Mouse (Mus musculus) heart, embryonic 11.5 days (tissue): ENCODE results near the gene Gadl1. TPM values are rescaled to one million over a fixed set of nuclear protein-coding genes. Genes with fewer than 3 reads are reported as not detected.
"Not testable (repeated sequence)": the region's sequence is repeated elsewhere in the genome, so short reads cannot be mapped to it uniquely, and the experiment has no call there.

ENCODE experiments used
- ATAC-seq: fragments of 200-750 bp; cut with Nextera tagmentation; replicated peaks from 2 replicates; pipeline ENCODE4 v1.8.0; 2017; ENCODE audit warnings: moderate library complexity; ENCODE audit not compliant: insufficient number of reproducible peaks, low FRiP score, low TSS enrichment
- H3K27ac ChIP-seq: fragments of 300-500 bp; sonication (generic); 2 replicates; pipeline ENCODE4 v1.5.1; 2014; ENCODE audit warnings: mild to moderate bottlenecking, low read depth, low read length
- H3K27me3 ChIP-seq: fragments of 300-500 bp; sonication (generic); 2 replicates; pipeline ENCODE4 v1.6.1; 2014; ENCODE audit warnings: mild to moderate bottlenecking, low read length, mixed read lengths; ENCODE audit not compliant: control insufficient read depth, insufficient read depth
- H3K36me3 ChIP-seq: fragments of 300-500 bp; sonication (generic); 2 replicates; pipeline ENCODE4 v1.6.1; 2014; ENCODE audit warnings: mild to moderate bottlenecking, low read length, moderate library complexity, mixed read lengths; ENCODE audit not compliant: control insufficient read depth, insufficient read depth
- H3K4me1 ChIP-seq: fragments of 300-500 bp; sonication (generic); 2 replicates; pipeline ENCODE4 v1.6.1; 2014; ENCODE audit warnings: low read length; ENCODE audit not compliant: control insufficient read depth, insufficient read depth
- H3K4me2 ChIP-seq: fragments of 300-500 bp; sonication (generic); 2 replicates; pipeline ENCODE4 v1.6.1; 2014; ENCODE audit warnings: mild to moderate bottlenecking, moderate library complexity
- H3K4me3 ChIP-seq: fragments of 300-500 bp; sonication (generic); 2 replicates; pipeline ENCODE4 v1.5.1; 2014; ENCODE audit warnings: low read depth, low read length
- H3K9ac ChIP-seq: fragments of 300-500 bp; sonication (generic); 2 replicates; pipeline ENCODE4 v1.6.1; 2014; ENCODE audit warnings: mild to moderate bottlenecking, low read depth, low read length, moderate library complexity
- H3K9me3 ChIP-seq: fragments of 300-500 bp; sonication (generic); replicated peaks from 2 replicates; pipeline ENCODE4 v1.6.1; 2016; ENCODE audit warnings: low read length; ENCODE audit not compliant: control insufficient read depth
- WGBS: fragments of 180-500 bp; shearing (Covaris S2); extraction: QIAGEN DNeasy Blood & Tissue Kit; methylation state at CpG from one replicate; pipeline ENCODE4 v1.1.7; 2014; ENCODE audit not compliant: insufficient replicate concordance; 5-methylcytosine and 5-hydroxymethylcytosine counted together
- polyA plus RNA-seq: library from polyadenylated mRNA; unstranded; fragments of >200 nt; fragmentation: Nextera tagmentation; extraction: Ambion mirVana; gene quantifications from 2 replicates; pipeline ENCODE4 v1.2.1, GENCODE M21; 2014

Gene Gadl1
- polyA plus RNA-seq, 1 experiment from 2014 or later = 1.2 TPM

- Histone ChIP-seq H3K36me3 (no peaks in the 10 kb centered on the region), H3K4me3 (no peak overlapping the region), H3K9me3 (peaks cover under 1% of the 10 kb centered on the region; the same call in 1 of the 2 replicates), H3K4me2 (no peak overlapping the region), H3K9ac (no peak overlapping the region), H3K27ac (no peak overlapping the region), H3K27me3 (no peaks in the 10 kb centered on the region), H3K4me1 (no peaks in the 10 kb centered on the region)
- 75% methylated on average over 9 of the region's 9 CpGs for WGBS
- ATAC-seq = no peak
These were observed 107.0 kb downstream of the Gadl1 start for GRCm38 (mm10) chr9:116016221-116016620.

- Histone ChIP-seq H3K9ac (no peak overlapping the region), H3K4me3 (no peak overlapping the region), H3K27ac (no peak overlapping the region), H3K4me2 (no peak overlapping the region), H3K9me3 (no peaks in the 10 kb centered on the region), H3K27me3 (no peaks in the 10 kb centered on the region), H3K4me1 (no peaks in the 10 kb centered on the region), H3K36me3 (no peaks in the 10 kb centered on the region)
- 88% methylated on average over 3 of the region's 3 CpGs for WGBS
- ATAC-seq = no peak
These were observed 107.8 kb downstream of the Gadl1 start for GRCm38 (mm10) chr9:116017091-116017490.

GRCm38 (mm10) chr9:116018586-116018985 lies 109.3 kb downstream of the Gadl1 start:
- Histone ChIP-seq H3K9ac (no peak overlapping the region), H3K9me3 (no peaks in the 10 kb centered on the region), H3K27ac (no peak overlapping the region), H3K4me3 (no peak overlapping the region), H3K27me3 (no peaks in the 10 kb centered on the region), H3K36me3 (no peaks in the 10 kb centered on the region), H3K4me1 (no peaks in the 10 kb centered on the region), H3K4me2 (no peak overlapping the region)
- no peak for ATAC-seq
- 80% methylated on average over 7 of the region's 7 CpGs for WGBS

- 76% methylated on average over 6 of the region's 6 CpGs for WGBS
- H3K4me3 ChIP-seq = no peak overlapping the region
- no peak overlapping the region for H3K9ac ChIP-seq
- H3K27ac ChIP-seq = no peak overlapping the region
- H3K27me3 ChIP-seq = no peaks in the 10 kb centered on the region
- H3K4me2 ChIP-seq = no peak overlapping the region
- ATAC-seq = no peak
- H3K4me1 ChIP-seq = no peaks in the 10 kb centered on the region
- H3K36me3 ChIP-seq = no peaks in the 10 kb centered on the region
- no peaks in the 10 kb centered on the region for H3K9me3 ChIP-seq
These were observed 116.1 kb downstream of the Gadl1 start for GRCm38 (mm10) chr9:116025371-116025770.

- no peaks in the 10 kb centered on the region for H3K36me3 ChIP-seq
- peaks cover 9% of the 10 kb centered on the region for H3K4me1 ChIP-seq
- no peak for ATAC-seq
- H3K9me3 ChIP-seq = no peaks in the 10 kb centered on the region
- H3K4me3 ChIP-seq = no peak overlapping the region
- WGBS = 88% methylated on average over 2 of the region's 2 CpGs
- no peaks in the 10 kb centered on the region for H3K27me3 ChIP-seq
- no peak overlapping the region for H3K27ac ChIP-seq
- no peak overlapping the region for H3K4me2 ChIP-seq
- H3K9ac ChIP-seq = no peak overlapping the region
These were observed 119.8 kb downstream of the Gadl1 start for GRCm38 (mm10) chr9:116029076-116029475.

GRCm38 (mm10) chr9:116032711-116033110 lies 123.5 kb downstream of the Gadl1 start:
- Histone ChIP-seq H3K4me3 (no peak overlapping the region), H3K9me3 (no peaks in the 10 kb centered on the region), H3K9ac (no peak overlapping the region), H3K36me3 (no peaks in the 10 kb centered on the region), H3K27ac (no peak overlapping the region), H3K4me2 (no peak overlapping the region), H3K27me3 (no peaks in the 10 kb centered on the region), H3K4me1 (peaks cover 9% of the 10 kb centered on the region)
- no peak for ATAC-seq
- WGBS = 33% methylated on average over 5 of the region's 5 CpGs

DNA sequence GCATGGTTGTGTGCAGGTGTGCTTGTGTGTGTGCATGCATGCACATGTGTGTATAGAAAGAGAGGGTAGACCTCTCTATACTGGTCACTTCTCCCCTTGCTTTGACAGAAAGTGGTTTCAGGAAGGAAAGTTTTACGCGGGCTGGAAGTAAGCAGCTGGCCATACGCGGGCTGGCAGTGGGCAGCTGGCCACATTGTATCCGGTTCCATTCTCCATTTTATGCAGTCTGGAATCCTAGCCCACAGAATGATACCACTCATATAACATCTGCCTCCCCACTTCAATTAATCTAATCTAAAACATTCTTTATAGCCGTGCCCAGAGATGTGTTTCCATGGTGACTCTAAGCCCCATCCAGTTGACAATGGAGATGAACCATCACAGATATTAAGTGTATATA lies 129.0 kb downstream of the Gadl1 start:
- no peaks in the 10 kb centered on the region for H3K36me3 ChIP-seq
- H3K27me3 ChIP-seq = no peaks in the 10 kb centered on the region
- no peak overlapping the region for H3K4me3 ChIP-seq
- ATAC-seq = no peak
- WGBS = 86% methylated on average over 6 of the region's 6 CpGs
- no peak overlapping the region for H3K4me2 ChIP-seq
- H3K27ac ChIP-seq = no peak overlapping the region
- H3K9me3 ChIP-seq = no peaks in the 10 kb centered on the region
- no peaks in the 10 kb centered on the region for H3K4me1 ChIP-seq
- H3K9ac ChIP-seq = no peak overlapping the region

DNA sequence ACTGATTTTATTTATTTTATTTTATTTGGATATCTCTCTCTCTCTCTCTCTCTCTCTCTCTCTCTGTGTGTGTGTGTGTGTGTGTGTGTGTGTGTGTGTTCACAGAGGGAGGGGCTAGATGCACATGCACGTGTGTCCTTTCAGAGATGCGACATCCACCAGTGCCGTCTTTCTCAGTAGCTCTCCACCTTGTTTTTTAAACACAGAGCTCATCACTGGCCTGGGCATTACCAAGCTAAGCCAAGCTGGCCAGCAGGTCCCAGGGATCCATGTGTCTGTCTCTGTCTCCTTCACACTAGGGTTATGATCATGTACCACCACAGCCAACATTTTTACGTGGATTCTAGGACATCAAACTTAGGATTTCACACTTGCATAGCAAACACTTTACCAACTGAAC lies 130.7 kb downstream of the Gadl1 start:
- H3K9ac ChIP-seq = no peak overlapping the region
- WGBS = 86% methylated on average over 4 of the region's 4 CpGs
- H3K27ac ChIP-seq = no peak overlapping the region
- H3K36me3 ChIP-seq = no peaks in the 10 kb centered on the region
- H3K4me1 ChIP-seq = no peaks in the 10 kb centered on the region
- H3K9me3 ChIP-seq = no peaks in the 10 kb centered on the region
- no peak overlapping the region for H3K4me2 ChIP-seq
- ATAC-seq = no peak
- no peaks in the 10 kb centered on the region for H3K27me3 ChIP-seq
- H3K4me3 ChIP-seq = no peak overlapping the region

DNA sequence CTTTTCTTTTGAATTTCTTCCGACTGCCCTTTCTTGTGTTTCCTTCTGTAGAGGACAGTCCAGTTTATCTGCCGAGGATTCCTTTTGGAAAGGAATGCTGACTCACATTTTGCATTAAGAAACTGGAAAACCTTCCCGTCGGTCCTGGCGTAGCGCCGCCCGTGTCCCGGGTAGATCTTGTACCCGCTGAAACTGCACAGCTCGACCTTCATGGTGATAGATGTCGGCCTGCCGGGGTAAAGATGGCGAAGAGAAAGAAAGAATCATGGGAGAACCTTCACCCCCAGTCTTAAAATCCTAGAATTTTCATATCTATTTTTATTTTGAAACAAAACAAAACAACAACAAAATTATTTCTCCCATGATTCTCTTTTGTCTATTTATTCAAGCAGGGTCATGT lies 131.6 kb downstream of the Gadl1 start:
- H3K9me3 ChIP-seq, H3K36me3 ChIP-seq, H3K27me3 ChIP-seq, H3K4me1 ChIP-seq, H3K27ac ChIP-seq, H3K4me3 ChIP-seq, H3K9ac ChIP-seq, ATAC-seq, H3K4me2 ChIP-seq: not testable (repeated sequence)
- 89% methylated on average over 14 of the region's 14 CpGs for WGBS
